Mouse (Mus musculus): Measurements from ENCODE around the gene Cmip. TPM values are rescaled to one million over a fixed set of nuclear protein-coding genes. Genes with fewer than 3 reads are reported as not detected.

The Cmip gene
- total RNA-seq, 2 experiments from 2014 or later, result 18.7 to 23.7 TPM

- DNase-seq, result no peak
These were observed 41.2 kb downstream of the Cmip start for GRCm38 (mm10) chr8:117297913-117298518.

GRCm38 (mm10) chr8:117299204-117299603 is 42.3 kb downstream of the Cmip start:
- DNase-seq, result no peak

- no peak for DNase-seq
These were observed 43.3 kb downstream of the Cmip start for GRCm38 (mm10) chr8:117300188-117300587.

- DNase-seq, result no peak
These were observed 44.7 kb downstream of the Cmip start for GRCm38 (mm10) chr8:117301457-117302041.

- DNase-seq, result no peak
These were observed 45.2 kb downstream of the Cmip start for GRCm38 (mm10) chr8:117302072-117302471.

- peak; percentile 31 for DNase-seq
These were observed 46.8 kb downstream of the Cmip start for GRCm38 (mm10) chr8:117303666-117304065.

- no peak for DNase-seq
These were observed 48.5 kb downstream of the Cmip start for GRCm38 (mm10) chr8:117305405-117305804.

GRCm38 (mm10) chr8:117306756-117307155 is 49.9 kb downstream of the Cmip start:
- no peak for DNase-seq

- no peak for DNase-seq
These were observed 50.4 kb downstream of the Cmip start for GRCm38 (mm10) chr8:117307221-117307620.

GRCm38 (mm10) chr8:117308303-117309095 is 51.6 kb downstream of the Cmip start:
- DNase-seq, result no peak

- no peak for DNase-seq
These were observed 52.9 kb downstream of the Cmip start for GRCm38 (mm10) chr8:117309653-117310274.

- DNase-seq, result no peak
These were observed 54.2 kb downstream of the Cmip start for GRCm38 (mm10) chr8:117310961-117311561.

- DNase-seq, result no peak
These were observed 57.6 kb downstream of the Cmip start for GRCm38 (mm10) chr8:117314308-117314953.

GRCm38 (mm10) chr8:117315727-117316126 is 58.9 kb downstream of the Cmip start:
- no peak for DNase-seq

- no peak for DNase-seq
These were observed 60.6 kb downstream of the Cmip start for GRCm38 (mm10) chr8:117317478-117317877.

GRCm38 (mm10) chr8:117318911-117319826 is 62.3 kb downstream of the Cmip start:
- DNase-seq, result no peak

- no peak for DNase-seq
These were observed 63.8 kb downstream of the Cmip start for GRCm38 (mm10) chr8:117320616-117321015.

- DNase-seq, result no peak
These were observed 64.4 kb downstream of the Cmip start for GRCm38 (mm10) chr8:117321232-117321631.

- no peak for DNase-seq
These were observed 65.2 kb downstream of the Cmip start for GRCm38 (mm10) chr8:117322021-117322420.

GRCm38 (mm10) chr8:117322715-117323310 is 65.9 kb downstream of the Cmip start:
- no peak for DNase-seq
